Mouse (Mus musculus): ENCODE measurements at regions not wholly inside any gene's neighbourhood (a gene's known extent, or its start where the extent isn't known, plus 50 kb on each side); places are given as distances from the start of the nearest gene placed in this dataset. TPM values are rescaled to one million over a fixed set of nuclear protein-coding genes. Genes with fewer than 3 reads are reported as not detected.

GRCm38 (mm10) chr3:35551791-35552190 lies 202.1 kb upstream of the Atp11b start:
- Histone ChIP-seq H3K4me1 (no peaks in the 10 kb centered on the region), H3K4me3 (no peak overlapping the region), H3K27ac (replicated peaks) (no peak overlapping the region), H3K9me3 (no peaks in the 10 kb centered on the region), H3K4me2 (no peak overlapping the region), H3K9ac (no peak overlapping the region), H3K27me3 (replicated peaks) (no peaks in the 10 kb centered on the region), H3K36me3 (no peaks in the 10 kb centered on the region)
- ATAC-seq (ENCODE audit: extremely low read depth, insufficient number of reproducible peaks, low FRiP score, low TSS enrichment), result no peak
- WGBS, result 74% methylated on average over 9 of the region's 9 CpGs

- H3K36me3 ChIP-seq, result no peaks in the 10 kb centered on the region
- H3K4me1 ChIP-seq, result no peaks in the 10 kb centered on the region
- no peak overlapping the region for H3K9ac ChIP-seq
- ATAC-seq (ENCODE audit: extremely low read depth, insufficient number of reproducible peaks, low FRiP score, low TSS enrichment), result no peak
- no peak overlapping the region for H3K4me3 ChIP-seq
- H3K27ac ChIP-seq (replicated peaks), result no peak overlapping the region
- 88% methylated on average over 10 of the region's 10 CpGs for WGBS
- H3K4me2 ChIP-seq, result no peak overlapping the region
- H3K27me3 ChIP-seq (replicated peaks), result no peaks in the 10 kb centered on the region
- H3K9me3 ChIP-seq, result no peaks in the 10 kb centered on the region
These were observed 193.5 kb upstream of the Atp11b start for GRCm38 (mm10) chr3:35560425-35560824.

DNA sequence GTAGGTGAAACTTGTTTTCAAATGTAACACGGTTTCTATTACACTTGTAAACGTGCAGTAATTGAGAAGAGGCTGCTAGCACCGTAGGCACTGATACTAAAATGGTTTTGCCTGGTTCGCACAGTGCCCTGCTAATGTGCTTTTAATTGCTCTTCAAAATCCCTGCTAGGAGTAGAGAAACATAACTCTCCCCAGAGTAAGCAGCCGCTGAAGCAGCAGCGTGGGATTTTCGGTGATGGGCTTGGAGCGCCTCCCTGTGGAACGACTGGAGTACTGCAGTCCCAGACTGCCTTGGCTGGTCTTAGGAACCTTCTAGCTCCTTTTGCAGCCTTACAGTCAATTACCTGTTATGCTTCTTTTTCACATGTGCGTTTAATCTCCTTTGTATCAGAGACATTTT lies 179.5 kb upstream of the Atp11b start:
- ATAC-seq (ENCODE audit: extremely low read depth, insufficient number of reproducible peaks, low FRiP score, low TSS enrichment), result no peak
- H3K4me2 ChIP-seq, result no peak overlapping the region
- no peaks in the 10 kb centered on the region for H3K9me3 ChIP-seq
- H3K36me3 ChIP-seq, result no peaks in the 10 kb centered on the region
- H3K4me1 ChIP-seq, result no peaks in the 10 kb centered on the region
- no peak overlapping the region for H3K4me3 ChIP-seq
- no peaks in the 10 kb centered on the region for H3K27me3 ChIP-seq (replicated peaks)
- 28% methylated on average over 10 of the region's 10 CpGs for WGBS
- H3K27ac ChIP-seq (replicated peaks), result no peak overlapping the region
- no peak overlapping the region for H3K9ac ChIP-seq

Small RNA genes in the stretch of these regions (microRNA-seq; reads per million reads assigned to microRNA genes)
- not detected for gene Gm25442

All from heart, embryonic 13.5 days (tissue).